Mouse (Mus musculus): ENCODE measurements around the gene Znrf1. TPM values are rescaled to one million over a fixed set of nuclear protein-coding genes. Genes with fewer than 3 reads are reported as not detected.

Znrf1 gene
- total and polyA plus RNA-seq, 2 experiments from 2014 or later: 96.5 to 234 TPM

- no peak for TF ChIP-seq CTCF (IDR thresholded peaks at IDR 0.05)
- ATAC-seq (ENCODE audit: low FRiP score) (no peak), DNase-seq (ENCODE audit: low spot score) (no peak)
- Histone ChIP-seq H3K27me3 (ENCODE audit: insufficient read depth, low read length) (no peaks in the 10 kb centered on the region), H3K9ac (replicated peaks; ENCODE audit: low read length, poor library complexity, severe bottlenecking) (no peak overlapping the region), H3K4me3 (ENCODE audit: low read depth, low read length) (no peak overlapping the region), H3K9me3 (ENCODE audit: low read length) (no peaks in the 10 kb centered on the region), H3K4me1 (ENCODE audit: insufficient read depth, low read length) (no peaks in the 10 kb centered on the region), H3K36me3 (ENCODE audit: insufficient read depth, low read length) (no peaks in the 10 kb centered on the region), H3K4me2 (ENCODE audit: low read depth, low read length, poor library complexity, severe bottlenecking) (no peak overlapping the region), H3K27ac (ENCODE audit: low read depth, low read length) (no peak overlapping the region)
- 91% methylated on average over 4 of the region's 4 CpGs for WGBS
Observed at GRCm38 (mm10) chr8:111575492-111575891, 39.6 kb downstream of the Znrf1 start.

- TF ChIP-seq CTCF (IDR thresholded peaks at IDR 0.05): no peak
- no peaks in the 10 kb centered on the region for H3K4me1 ChIP-seq (ENCODE audit: insufficient read depth, low read length)
Observed at GRCm38 (mm10) chr8:111576501-111576900, 40.6 kb downstream of the Znrf1 start.

GRCm38 (mm10) chr8:111577880-111578533 lies 42.1 kb downstream of the Znrf1 start:
- Histone ChIP-seq H3K4me3 (ENCODE audit: low read depth, low read length) (no peak overlapping the region), H3K36me3 (ENCODE audit: insufficient read depth, low read length) (no peaks in the 10 kb centered on the region), H3K4me2 (ENCODE audit: low read depth, low read length, poor library complexity, severe bottlenecking) (no peak overlapping the region), H3K9me3 (ENCODE audit: low read length) (no peaks in the 10 kb centered on the region), H3K9ac (replicated peaks; ENCODE audit: low read length, poor library complexity, severe bottlenecking) (no peak overlapping the region), H3K27ac (ENCODE audit: low read depth, low read length) (no peak overlapping the region), H3K27me3 (ENCODE audit: insufficient read depth, low read length) (no peaks in the 10 kb centered on the region), H3K4me1 (ENCODE audit: insufficient read depth, low read length) (no peaks in the 10 kb centered on the region)
- ATAC-seq (ENCODE audit: low FRiP score) (no peak), DNase-seq (ENCODE audit: low spot score) (no peak)
- 90% methylated on average over 9 of the region's 9 CpGs for WGBS
- TF ChIP-seq CTCF (IDR thresholded peaks at IDR 0.05): no peak

More at GRCm38 (mm10) chr8:111576501-111576900, 40.6 kb downstream of the Znrf1 start:
- H3K4me2 ChIP-seq (ENCODE audit: low read depth, low read length, poor library complexity, severe bottlenecking): no peak overlapping the region
- ATAC-seq (ENCODE audit: low FRiP score) (no peak), DNase-seq (ENCODE audit: low spot score) (no peak)
- H3K27ac ChIP-seq (ENCODE audit: low read depth, low read length): no peak overlapping the region
- H3K27me3 ChIP-seq (ENCODE audit: insufficient read depth, low read length): no peaks in the 10 kb centered on the region
- H3K9me3 ChIP-seq (ENCODE audit: low read length): no peaks in the 10 kb centered on the region
- no peaks in the 10 kb centered on the region for H3K36me3 ChIP-seq (ENCODE audit: insufficient read depth, low read length)
- no peak overlapping the region for H3K4me3 ChIP-seq (ENCODE audit: low read depth, low read length)
- no peak overlapping the region for H3K9ac ChIP-seq (replicated peaks; ENCODE audit: low read length, poor library complexity, severe bottlenecking)

GRCm38 (mm10) chr8:111579318-111579717 lies 43.4 kb downstream of the Znrf1 start:
- ATAC-seq (ENCODE audit: low FRiP score) (no peak), DNase-seq (ENCODE audit: low spot score) (no peak)
- H3K9me3 ChIP-seq (ENCODE audit: low read length): no peaks in the 10 kb centered on the region
- H3K4me3 ChIP-seq (ENCODE audit: low read depth, low read length): no peak overlapping the region
- no peaks in the 10 kb centered on the region for H3K36me3 ChIP-seq (ENCODE audit: insufficient read depth, low read length)
- 77% methylated on average over 1 of the region's 1 CpGs for WGBS
- H3K4me2 ChIP-seq (ENCODE audit: low read depth, low read length, poor library complexity, severe bottlenecking): no peak overlapping the region
- no peaks in the 10 kb centered on the region for H3K27me3 ChIP-seq (ENCODE audit: insufficient read depth, low read length)
- no peak for TF ChIP-seq CTCF (IDR thresholded peaks at IDR 0.05)
- H3K27ac ChIP-seq (ENCODE audit: low read depth, low read length): no peak overlapping the region
- H3K9ac ChIP-seq (replicated peaks; ENCODE audit: low read length, poor library complexity, severe bottlenecking): no peak overlapping the region
- H3K4me1 ChIP-seq (ENCODE audit: insufficient read depth, low read length): no peaks in the 10 kb centered on the region

GRCm38 (mm10) chr8:111580306-111580705 lies 44.4 kb downstream of the Znrf1 start:
- no peak overlapping the region for H3K4me2 ChIP-seq (ENCODE audit: low read depth, low read length, poor library complexity, severe bottlenecking)
- ATAC-seq (ENCODE audit: low FRiP score) (no peak), DNase-seq (ENCODE audit: low spot score) (no peak)
- H3K36me3 ChIP-seq (ENCODE audit: insufficient read depth, low read length): no peaks in the 10 kb centered on the region
- TF ChIP-seq CTCF (IDR thresholded peaks at IDR 0.05): no peak
- no peak overlapping the region for H3K4me3 ChIP-seq (ENCODE audit: low read depth, low read length)
- H3K27me3 ChIP-seq (ENCODE audit: insufficient read depth, low read length): no peaks in the 10 kb centered on the region
- no peak overlapping the region for H3K27ac ChIP-seq (ENCODE audit: low read depth, low read length)
- no peaks in the 10 kb centered on the region for H3K9me3 ChIP-seq (ENCODE audit: low read length)
- 0 out of 2 replicates have a peak, but pooled peaks cover 2% of the 10 kb centered on the region for H3K4me1 ChIP-seq (ENCODE audit: insufficient read depth, low read length)
- 89% methylated on average over 3 of the region's 3 CpGs for WGBS
- H3K9ac ChIP-seq (replicated peaks; ENCODE audit: low read length, poor library complexity, severe bottlenecking): no peak overlapping the region

- Histone ChIP-seq H3K4me1 (ENCODE audit: insufficient read depth, low read length) (0 out of 2 replicates have a peak, but pooled peaks cover 2% of the 10 kb centered on the region), H3K9ac (replicated peaks; ENCODE audit: low read length, poor library complexity, severe bottlenecking) (no peak overlapping the region), H3K27ac (ENCODE audit: low read depth, low read length) (peak overlapping the region; percentile 32; the same call in 1 of the 2 replicates), H3K4me3 (ENCODE audit: low read depth, low read length) (no peak overlapping the region), H3K36me3 (ENCODE audit: insufficient read depth, low read length) (no peaks in the 10 kb centered on the region), H3K27me3 (ENCODE audit: insufficient read depth, low read length) (no peaks in the 10 kb centered on the region), H3K9me3 (ENCODE audit: low read length) (no peaks in the 10 kb centered on the region), H3K4me2 (ENCODE audit: low read depth, low read length, poor library complexity, severe bottlenecking) (no peak overlapping the region)
- DNase-seq (ENCODE audit: low spot score) (no peak), ATAC-seq (ENCODE audit: low FRiP score) (no peak)
- 20% methylated on average over 3 of the region's 3 CpGs for WGBS
- no peak for TF ChIP-seq CTCF (IDR thresholded peaks at IDR 0.05)
Observed at GRCm38 (mm10) chr8:111582386-111582785, 46.5 kb downstream of the Znrf1 start.
